In the genomic region with DNA sequence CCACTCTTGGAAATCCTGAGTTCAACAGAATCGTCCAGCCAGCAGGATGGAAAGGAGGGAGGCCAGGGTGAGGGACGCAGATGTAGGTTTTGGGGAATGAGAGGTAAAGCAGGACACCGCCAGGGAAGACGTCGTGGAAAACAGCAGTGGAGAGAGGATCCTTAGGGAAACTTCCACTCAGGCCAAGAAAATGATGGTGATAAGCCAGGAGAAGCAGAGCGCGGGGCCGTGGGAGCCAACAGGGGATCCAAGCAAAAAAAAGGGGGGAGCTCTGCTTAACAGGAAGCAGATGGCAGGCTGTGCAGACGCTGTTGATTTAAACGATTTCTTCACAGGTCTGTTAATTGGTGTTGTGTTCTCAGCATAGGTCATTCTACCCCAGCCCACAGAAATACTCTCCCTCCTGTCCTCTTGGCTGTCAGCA, we compare ENCODE assay signal across 10 mouse cellular contexts. TPM values are rescaled to one million over a fixed set of nuclear protein-coding genes. Genes with fewer than 3 reads are reported as not detected.
DNase-seq lines count a peak whose midpoint lies in the region; ATAC-seq and TF ChIP-seq lines count a peak whose summit lies in the region.
"Had no signal": no experiment of that assay in that cellular context is flagged by ENCODE, and none has a peak within 500 bp of the region (broad histone marks: within the 10 kb centered on the region; RNA-seq: fewer than 3 reads in every experiment).

No protein-coding gene starts in this region.

- H3K4me1 ChIP-seq in hindbrain, embryonic 13.5 days (replicated peaks): peaks cover 18% of the 10 kb centered on the region
- H3K4me1 ChIP-seq in hindbrain, embryonic 11.5 days (replicated peaks; ENCODE audit: control insufficient read depth, insufficient read depth, low read length): no peaks in the 10 kb centered on the region
- H3K4me1 ChIP-seq in forebrain, embryonic 10.5 days: peaks cover 37% of the 10 kb centered on the region
- no peaks in the 10 kb centered on the region for H3K4me1 ChIP-seq in hindbrain, postnatal 0 days (ENCODE audit: insufficient read depth, low read length)
- H3K4me1 ChIP-seq in liver, embryonic 11.5 days (replicated peaks; ENCODE audit: control insufficient read depth, insufficient read depth, low read length): peaks cover 15% of the 10 kb centered on the region

- no peak overlapping the region for H3K4me3 ChIP-seq in hindbrain, embryonic 13.5 days
- no peak overlapping the region for H3K4me3 ChIP-seq in hindbrain, embryonic 11.5 days (ENCODE audit: low read depth, low read length)
- H3K4me3 ChIP-seq in forebrain, embryonic 10.5 days: no peak overlapping the region
- H3K4me3 ChIP-seq in hindbrain, postnatal 0 days (ENCODE audit: low read length): no peak overlapping the region
- H3K4me3 ChIP-seq in liver, embryonic 11.5 days (ENCODE audit: low read depth, low read length): no peak overlapping the region

- no peaks in the 10 kb centered on the region for H3K27me3 ChIP-seq in hindbrain, embryonic 13.5 days
- no peaks in the 10 kb centered on the region for H3K27me3 ChIP-seq in hindbrain, embryonic 11.5 days (ENCODE audit: control insufficient read depth, insufficient read depth, low read length)
- H3K27me3 ChIP-seq in forebrain, embryonic 10.5 days (ENCODE audit: poor library complexity, severe bottlenecking): no peaks in the 10 kb centered on the region
- no peaks in the 10 kb centered on the region for H3K27me3 ChIP-seq in hindbrain, postnatal 0 days (ENCODE audit: insufficient read depth, low read length)
- no peaks in the 10 kb centered on the region for H3K27me3 ChIP-seq in liver, embryonic 11.5 days (replicated peaks; ENCODE audit: control insufficient read depth, insufficient read depth, low read length)

- H3K4me2 ChIP-seq in hindbrain, embryonic 13.5 days: no peak overlapping the region
- no peak overlapping the region for H3K4me2 ChIP-seq in hindbrain, embryonic 11.5 days (replicated peaks; ENCODE audit: low read depth, low read length)
- no peak overlapping the region for H3K4me2 ChIP-seq in hindbrain, postnatal 0 days (ENCODE audit: low read depth, low read length)
- no peak overlapping the region for H3K4me2 ChIP-seq in liver, embryonic 11.5 days

- no peak for DNase-seq in hindbrain, embryonic 11.5 days (ENCODE audit: low spot score)
- DNase-seq in NIH3T3 (ENCODE audit: low read depth): peak; percentile 23
- no peak for DNase-seq in forebrain, embryonic 10.5 days (ENCODE audit: extremely low spot score, low spot score)
- peak; percentile 33 for DNase-seq in hindbrain, postnatal 0 days (ENCODE audit: low spot score)
- DNase-seq in liver, embryonic 11.5 days (ENCODE audit: low spot score): no peak
- no peak for DNase-seq in left cerebral cortex, adult 8-10 months (ENCODE audit: low spot score in 2 of 2)
- no peak for DNase-seq in urinary bladder, postnatal 14 days (ENCODE audit: low spot score)
- DNase-seq: kidney, adult 18-20 months had no signal

- 66% methylated on average over 10 of the region's 10 CpGs for WGBS in hindbrain, embryonic 13.5 days
- 68% methylated on average over 10 of the region's 10 CpGs for WGBS in hindbrain, embryonic 11.5 days
- 77% methylated on average over 10 of the region's 10 CpGs for WGBS in forebrain, embryonic 10.5 days
- WGBS in hindbrain, postnatal 0 days: 41% methylated on average over 10 of the region's 10 CpGs
- WGBS in liver, embryonic 11.5 days: 50% methylated on average over 10 of the region's 10 CpGs

- no peak for TF ChIP-seq CTCF in hindbrain, postnatal 0 days (IDR thresholded peaks at IDR 0.05; ENCODE audit: low read depth)

- no peaks in the 10 kb centered on the region for H3K9me3 ChIP-seq in hindbrain, embryonic 13.5 days
- H3K9me3 ChIP-seq in hindbrain, embryonic 11.5 days (ENCODE audit: control insufficient read depth, low read length): no peaks in the 10 kb centered on the region
- no peaks in the 10 kb centered on the region for H3K9me3 ChIP-seq in forebrain, embryonic 10.5 days
- H3K9me3 ChIP-seq in hindbrain, postnatal 0 days (ENCODE audit: low read length): no peaks in the 10 kb centered on the region
- no peaks in the 10 kb centered on the region for H3K9me3 ChIP-seq in liver, embryonic 11.5 days (ENCODE audit: control insufficient read depth, low read length)

- no peak overlapping the region for H3K27ac ChIP-seq in hindbrain, embryonic 13.5 days
- H3K27ac ChIP-seq in hindbrain, embryonic 11.5 days (ENCODE audit: low read depth, low read length): no peak overlapping the region
- H3K27ac ChIP-seq in forebrain, embryonic 10.5 days: peak overlapping the region; percentile 49
- H3K27ac ChIP-seq in hindbrain, postnatal 0 days: no peak overlapping the region
- no peak overlapping the region for H3K27ac ChIP-seq in liver, embryonic 11.5 days (ENCODE audit: low read depth, low read length)

- H3K9ac ChIP-seq in hindbrain, embryonic 13.5 days: peak overlapping the region; percentile 43; the same call in 1 of the 2 replicates
- no peak overlapping the region for H3K9ac ChIP-seq in hindbrain, embryonic 11.5 days (ENCODE audit: low read depth, low read length)
- no peak overlapping the region for H3K9ac ChIP-seq in hindbrain, postnatal 0 days (replicated peaks; ENCODE audit: low read length)
- no peak overlapping the region for H3K9ac ChIP-seq in liver, embryonic 11.5 days (ENCODE audit: low read depth, low read length)

- H3K36me3 ChIP-seq in hindbrain, embryonic 13.5 days: peaks cover 19% of the 10 kb centered on the region
- no peaks in the 10 kb centered on the region for H3K36me3 ChIP-seq in hindbrain, embryonic 11.5 days (ENCODE audit: control insufficient read depth, insufficient read depth, low read length)
- H3K36me3 ChIP-seq in forebrain, embryonic 10.5 days (replicated peaks): peaks cover 23% of the 10 kb centered on the region
- peaks cover 8% of the 10 kb centered on the region; the same call in 1 of the 2 replicates for H3K36me3 ChIP-seq in hindbrain, postnatal 0 days (ENCODE audit: insufficient read depth, low read length)
- H3K36me3 ChIP-seq in liver, embryonic 11.5 days (ENCODE audit: control insufficient read depth, insufficient read depth, low read length): peaks cover under 1% of the 10 kb centered on the region

- ATAC-seq in hindbrain, embryonic 13.5 days (ENCODE audit: low FRiP score): no peak
- no peak for ATAC-seq in hindbrain, embryonic 11.5 days (ENCODE audit: low FRiP score)
- no peak; the same call in 1 of the 2 replicates for ATAC-seq in hindbrain, postnatal 0 days
- ATAC-seq in liver, embryonic 11.5 days (replicated peaks; ENCODE audit: low FRiP score): no peak

RNA-seq across cellular contexts. Expression of gene Zc2hc1b, which starts 5.0 kb away (rescaled TPM):
- polyA plus RNA-seq in hindbrain, embryonic 13.5 days (2015; fragmentation: Nextera tagmentation; extraction: Ambion mirVana): not detected in 2 replicates
- not detected in 2 replicates for polyA plus RNA-seq in hindbrain, embryonic 11.5 days (2014; fragmentation: Nextera tagmentation; extraction: Ambion mirVana)
- not detected in 2 replicates for polyA plus RNA-seq in forebrain, embryonic 10.5 days (2016; fragmentation: Nextera tagmentation; extraction: Ambion mirVana)
- not detected in 2 replicates for total RNA-seq in hindbrain, postnatal 0 days (2014; rRNA removed)
- polyA plus RNA-seq in hindbrain, postnatal 0 days (2015; fragmentation: Nextera tagmentation; extraction: Ambion mirVana): not detected in 2 replicates
- polyA plus RNA-seq in liver, embryonic 11.5 days (2014; fragmentation: Nextera tagmentation; extraction: Ambion mirVana): not detected in 2 replicates
- total RNA-seq in left cerebral cortex, adult 8-10 months (2022): not detected
- polyA plus RNA-seq: cortical plate, adult 2 months had no signal

RNA-seq across cellular contexts. Expression of gene Ltv1, which starts 20.2 kb away (rescaled TPM):
- polyA plus RNA-seq in hindbrain, embryonic 13.5 days (2015; fragmentation: Nextera tagmentation; extraction: Ambion mirVana): 36.5 and 40.8 TPM in 2 replicates
- polyA plus RNA-seq in hindbrain, embryonic 11.5 days (2014; fragmentation: Nextera tagmentation; extraction: Ambion mirVana): 76.2 and 78.6 TPM in 2 replicates
- polyA plus RNA-seq in forebrain, embryonic 10.5 days (2016; fragmentation: Nextera tagmentation; extraction: Ambion mirVana): 75.5 and 82.0 TPM in 2 replicates
- total RNA-seq in hindbrain, postnatal 0 days (2014; rRNA removed): 9.9 and 14.9 TPM in 2 replicates
- polyA plus RNA-seq in hindbrain, postnatal 0 days (2015; fragmentation: Nextera tagmentation; extraction: Ambion mirVana): 25.6 and 28.2 TPM in 2 replicates
- 92.6 and 102 TPM in 2 replicates for polyA plus RNA-seq in liver, embryonic 11.5 days (2014; fragmentation: Nextera tagmentation; extraction: Ambion mirVana)
- 10 to 100 TPM; 17.3 to 25.0 (median 19.0) TPM for total RNA-seq in left cerebral cortex, adult 8-10 months (2022)

Comparison
In these comparisons a context has a peak if more than half of its experiments do, and no peak if none do; other contexts are left out.
1. DNase-seq: peak in NIH3T3 (single experiment) and hindbrain, postnatal 0 days (single experiment); none in hindbrain, embryonic 11.5 days (single experiment), forebrain, embryonic 10.5 days (single experiment), liver, embryonic 11.5 days (single experiment), left cerebral cortex, adult 8-10 months (0 of 2) and urinary bladder, postnatal 14 days (single experiment).